Mouse (Mus musculus): ENCODE measurements around the gene Rab40c. TPM values are rescaled to one million over a fixed set of nuclear protein-coding genes. Genes with fewer than 3 reads are reported as not detected.

The Rab40c gene
- total and polyA plus RNA-seq, 2 experiments = 6.1 to 24.1 TPM

- TF ChIP-seq CTCF (IDR thresholded peaks at IDR 0.05; ENCODE audit: low read depth, low read length) (no peak), POLR2A (IDR thresholded peaks at IDR 0.05; ENCODE audit: extremely low read depth, insufficient read depth, low read length) (no peak)
- Histone ChIP-seq H3K27ac (replicated peaks; ENCODE audit: insufficient read depth, low read depth, low read length) (no peak overlapping the region), H3K79me2 (ENCODE audit: control insufficient read depth, insufficient read depth, low read length) (0 out of 2 replicates have a peak, but pooled peaks cover 2% of the 10 kb centered on the region), H3K36me3 (ENCODE audit: control insufficient read depth, insufficient read depth, low read length) (peaks cover 4% of the 10 kb centered on the region; the same call in 1 of the 2 replicates), H3K9ac (ENCODE audit: low read depth, low read length) (no peak overlapping the region), H3K4me3 (ENCODE audit: insufficient read depth, low read depth, low read length) (no peak overlapping the region), H3K4me1 (ENCODE audit: control insufficient read depth, insufficient read depth, low read length) (peaks cover 28% of the 10 kb centered on the region), H3K27me3 (ENCODE audit: control insufficient read depth, insufficient read depth, low read length) (no peaks in the 10 kb centered on the region)
- no peak for DNase-seq (ENCODE audit: extremely low read depth, low read depth, low spot score)
- 90% methylated on average over 8 of the region's 8 CpGs for WGBS
Measured at GRCm38 (mm10) chr17:25883268-25883667, 36.3 kb downstream of the Rab40c start.

GRCm38 (mm10) chr17:25882306-25882705 is 37.2 kb downstream of the Rab40c start:
- Histone ChIP-seq H3K4me3 (ENCODE audit: insufficient read depth, low read depth, low read length) (no peak overlapping the region), H3K9ac (ENCODE audit: low read depth, low read length) (no peak overlapping the region), H3K79me2 (ENCODE audit: control insufficient read depth, insufficient read depth, low read length) (peaks cover 2% of the 10 kb centered on the region; the same call in 1 of the 2 replicates), H3K4me1 (ENCODE audit: control insufficient read depth, insufficient read depth, low read length) (peaks cover 26% of the 10 kb centered on the region), H3K27ac (replicated peaks; ENCODE audit: insufficient read depth, low read depth, low read length) (no peak overlapping the region), H3K36me3 (ENCODE audit: control insufficient read depth, insufficient read depth, low read length) (peaks cover 4% of the 10 kb centered on the region; the same call in 1 of the 2 replicates), H3K27me3 (ENCODE audit: control insufficient read depth, insufficient read depth, low read length) (no peaks in the 10 kb centered on the region)
- DNase-seq (ENCODE audit: extremely low read depth, low read depth, low spot score) = no peak
- WGBS = 61% methylated on average over 5 of the region's 5 CpGs
- 0 out of 2 replicates have a peak, but pooled peaks have one; percentile 22 for TF ChIP-seq CTCF (IDR thresholded peaks at IDR 0.05; ENCODE audit: low read depth, low read length)
- no peak for TF ChIP-seq POLR2A (IDR thresholded peaks at IDR 0.05; ENCODE audit: extremely low read depth, insufficient read depth, low read length)

GRCm38 (mm10) chr17:25881691-25882090 is 37.8 kb downstream of the Rab40c start:
- Histone ChIP-seq H3K4me1 (ENCODE audit: control insufficient read depth, insufficient read depth, low read length) (peaks cover 26% of the 10 kb centered on the region), H3K27me3 (ENCODE audit: control insufficient read depth, insufficient read depth, low read length) (no peaks in the 10 kb centered on the region)

GRCm38 (mm10) chr17:25880913-25881641 is 38.5 kb downstream of the Rab40c start:
- WGBS = 11% methylated on average over 5 of the region's 5 CpGs
- H3K27ac ChIP-seq (replicated peaks; ENCODE audit: insufficient read depth, low read depth, low read length) = peak overlapping the region; percentile 15

More at GRCm38 (mm10) chr17:25881691-25882090, 37.8 kb downstream of the Rab40c start:
- Histone ChIP-seq H3K36me3 (ENCODE audit: control insufficient read depth, insufficient read depth, low read length) (peaks cover 4% of the 10 kb centered on the region; the same call in 1 of the 2 replicates), H3K79me2 (ENCODE audit: control insufficient read depth, insufficient read depth, low read length) (peaks cover 6% of the 10 kb centered on the region; the same call in 1 of the 2 replicates), H3K27ac (replicated peaks; ENCODE audit: insufficient read depth, low read depth, low read length) (peak overlapping the region; percentile 15; the same call in 1 of the 2 replicates), H3K9ac (ENCODE audit: low read depth, low read length) (no peak overlapping the region), H3K4me3 (ENCODE audit: insufficient read depth, low read depth, low read length) (no peak overlapping the region)
- TF ChIP-seq POLR2A (IDR thresholded peaks at IDR 0.05; ENCODE audit: extremely low read depth, insufficient read depth, low read length) (no peak), CTCF (IDR thresholded peaks at IDR 0.05; ENCODE audit: low read depth, low read length) (no peak)
- 28% methylated on average over 4 of the region's 4 CpGs for WGBS
- peak; percentile 49 for DNase-seq (ENCODE audit: extremely low read depth, low read depth, low spot score)

GRCm38 (mm10) chr17:25880196-25880910 is 39.2 kb downstream of the Rab40c start, which contains the start of gene Wfikkn1:
Gene Wfikkn1 (minus strand): TSS chr17:25880858.
- Histone ChIP-seq H3K4me1 (ENCODE audit: control insufficient read depth, insufficient read depth, low read length) (peaks cover 19% of the 10 kb centered on the region), H3K36me3 (ENCODE audit: control insufficient read depth, insufficient read depth, low read length) (peaks cover 4% of the 10 kb centered on the region; the same call in 1 of the 2 replicates), H3K27ac (replicated peaks; ENCODE audit: insufficient read depth, low read depth, low read length) (peak within 1 kb of the TSS; percentile 15)

More at GRCm38 (mm10) chr17:25880913-25881641, 38.5 kb downstream of the Rab40c start:
- Histone ChIP-seq H3K4me1 (ENCODE audit: control insufficient read depth, insufficient read depth, low read length) (peaks cover 22% of the 10 kb centered on the region), H3K4me3 (ENCODE audit: insufficient read depth, low read depth, low read length) (no peak overlapping the region), H3K36me3 (ENCODE audit: control insufficient read depth, insufficient read depth, low read length) (peaks cover 4% of the 10 kb centered on the region; the same call in 1 of the 2 replicates), H3K9ac (ENCODE audit: low read depth, low read length) (no peak overlapping the region), H3K27me3 (ENCODE audit: control insufficient read depth, insufficient read depth, low read length) (no peaks in the 10 kb centered on the region), H3K79me2 (ENCODE audit: control insufficient read depth, insufficient read depth, low read length) (peaks cover 6% of the 10 kb centered on the region; the same call in 1 of the 2 replicates)
- TF ChIP-seq CTCF (IDR thresholded peaks at IDR 0.05; ENCODE audit: low read depth, low read length) = no peak
- no peak for TF ChIP-seq POLR2A (IDR thresholded peaks at IDR 0.05; ENCODE audit: extremely low read depth, insufficient read depth, low read length)
- DNase-seq (ENCODE audit: extremely low read depth, low read depth, low spot score) = peak; percentile 79

More at GRCm38 (mm10) chr17:25880196-25880910, 39.2 kb downstream of the Rab40c start, which contains the start of gene Wfikkn1:
- H3K27me3 ChIP-seq (ENCODE audit: control insufficient read depth, insufficient read depth, low read length) = no peaks in the 10 kb centered on the region
- H3K79me2 ChIP-seq (ENCODE audit: control insufficient read depth, insufficient read depth, low read length) = peaks cover 9% of the 10 kb centered on the region; the same call in 1 of the 2 replicates
- DNase-seq (ENCODE audit: extremely low read depth, low read depth, low spot score) = no peak
- 27% methylated on average over 5 of the region's 5 CpGs for WGBS
- TF ChIP-seq POLR2A (IDR thresholded peaks at IDR 0.05; ENCODE audit: extremely low read depth, insufficient read depth, low read length) (no peak), CTCF (IDR thresholded peaks at IDR 0.05; ENCODE audit: low read depth, low read length) (no peak)
- H3K4me3 ChIP-seq (ENCODE audit: insufficient read depth, low read depth, low read length) = no peak within 1 kb of the TSS
- H3K9ac ChIP-seq (ENCODE audit: low read depth, low read length) = no peak within 1 kb of the TSS

Measured in liver, adult 2 months (tissue).